ENCODE assay signal across 8 mouse cellular contexts in the genomic region with DNA sequence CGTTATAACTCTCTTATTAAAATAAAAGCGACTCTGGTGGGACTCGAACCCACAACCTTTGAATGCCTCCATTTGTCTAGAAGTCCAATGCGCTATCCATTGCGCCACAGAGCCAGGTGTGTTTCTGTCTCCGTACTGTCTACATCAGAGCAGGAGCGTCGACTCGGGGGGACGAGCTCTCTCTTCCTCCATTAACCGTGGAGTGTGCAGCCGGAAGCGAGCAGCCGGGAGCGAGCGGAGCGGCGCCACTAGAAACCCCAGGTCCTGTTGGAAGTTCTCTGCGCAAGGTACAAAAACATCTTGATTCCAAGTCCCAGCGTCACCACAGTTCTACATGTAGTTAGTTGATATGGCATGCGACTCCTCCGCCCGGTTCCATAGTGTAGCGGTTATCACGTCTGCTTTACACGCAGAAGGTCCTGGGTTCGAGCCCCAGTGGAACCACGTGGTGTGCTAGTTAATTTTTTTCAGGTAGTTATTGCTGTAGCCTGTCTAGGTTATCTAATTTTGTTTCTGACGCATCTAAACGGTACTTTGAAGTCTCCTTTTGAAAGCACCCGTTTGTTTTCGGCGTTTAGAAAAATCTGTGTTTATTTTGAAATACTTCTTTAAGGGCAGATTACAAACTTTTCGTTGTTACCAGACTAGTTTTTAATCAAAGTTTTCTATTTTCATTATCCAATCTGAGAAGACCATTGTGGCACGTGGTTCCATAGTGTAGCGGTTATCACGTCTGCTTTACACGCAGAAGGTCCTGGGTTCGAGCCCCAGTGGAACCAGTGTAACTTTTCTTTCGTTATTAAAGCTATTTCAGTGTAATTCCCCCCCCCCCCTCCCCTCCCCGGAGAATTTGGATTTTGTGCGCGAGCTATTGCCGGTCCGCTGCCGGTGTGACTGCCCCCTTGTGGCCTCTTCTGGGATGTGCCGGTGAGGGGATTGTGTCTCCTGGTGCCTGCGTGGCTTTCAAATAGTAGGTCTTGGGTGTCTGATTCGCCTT. TPM values are rescaled to one million over a fixed set of nuclear protein-coding genes. Genes with fewer than 3 reads are reported as not detected.
DNase-seq lines count a peak whose midpoint lies in the region; ATAC-seq and TF ChIP-seq lines count a peak whose summit lies in the region.

No protein-coding gene starts in this region.

- H3K4me3 ChIP-seq in ES-E14 (ENCODE audit: insufficient read depth in 1 of 2, low read depth in 1 of 2, low read length in 2 of 2, poor library complexity in 1 of 2, severe bottlenecking in 1 of 2): peak overlapping the region; percentile 68 to 71
- H3K4me3 ChIP-seq in forebrain, embryonic 15.5 days: peak overlapping the region; percentile 68
- H3K4me3 ChIP-seq in liver, postnatal 0 days (ENCODE audit: low read depth, low read length): peak overlapping the region; percentile 62
- H3K4me3 ChIP-seq in neural tube, embryonic 13.5 days: peak overlapping the region; percentile 63

- no peaks in the 10 kb centered on the region for H3K27me3 ChIP-seq in forebrain, embryonic 15.5 days
- H3K27me3 ChIP-seq in liver, postnatal 0 days (ENCODE audit: insufficient read depth, low read length): no peaks in the 10 kb centered on the region
- H3K27me3 ChIP-seq in neural tube, embryonic 13.5 days: no peaks in the 10 kb centered on the region

- TF ChIP-seq CTCF in liver, postnatal 0 days (IDR thresholded peaks at IDR 0.05; ENCODE audit: low read depth): peak; percentile 88

- peak overlapping the region; percentile 62 for H3K4me2 ChIP-seq in forebrain, embryonic 15.5 days (replicated peaks)
- H3K4me2 ChIP-seq in liver, postnatal 0 days (ENCODE audit: low read depth, low read length): peak overlapping the region; percentile 84
- H3K4me2 ChIP-seq in neural tube, embryonic 13.5 days: peak overlapping the region; percentile 69

- H3K9ac ChIP-seq in ES-E14 (ENCODE audit: insufficient read depth, low read depth, low read length, poor library complexity, severe bottlenecking): peak overlapping the region; percentile 76
- peak overlapping the region; percentile 42 for H3K9ac ChIP-seq in forebrain, embryonic 15.5 days (replicated peaks)
- peak overlapping the region; percentile 62 for H3K9ac ChIP-seq in liver, postnatal 0 days (replicated peaks)
- peak overlapping the region; percentile 62 for H3K9ac ChIP-seq in neural tube, embryonic 13.5 days

- intact Hi-C loops in heart, postnatal 25 days (cut with DNase I): loop anchor here (2.0 to 10.0 kb wide), 3 partner anchors 99 to 783 kb away; a partner anchor contains a TSS

- WGBS in forebrain, embryonic 15.5 days: under 1% methylated on average over 49 of the region's 49 CpGs
- under 1% methylated on average over 49 of the region's 49 CpGs for WGBS in liver, postnatal 0 days (ENCODE audit: insufficient replicate concordance)
- under 1% methylated on average over 49 of the region's 49 CpGs for WGBS in neural tube, embryonic 13.5 days

- peak overlapping the region; percentile 72; the same call in 1 of the 2 replicates for H3K27ac ChIP-seq in ES-E14 (ENCODE audit: insufficient read depth, low read depth, low read length, poor library complexity, severe bottlenecking)
- H3K27ac ChIP-seq in forebrain, embryonic 15.5 days (replicated peaks): peak overlapping the region; percentile 95
- peak overlapping the region; percentile 94 for H3K27ac ChIP-seq in liver, postnatal 0 days (ENCODE audit: low read depth)
- peak overlapping the region; percentile 92 for H3K27ac ChIP-seq in neural tube, embryonic 13.5 days (replicated peaks)

- peak; percentile 94 for DNase-seq in ES-E14 (ENCODE audit: low read depth, low spot score)
- DNase-seq in cerebellum, adult 11-12 months: peak; percentile 85
- peak; percentile 75 for DNase-seq in heart, postnatal 25 days (ENCODE audit: low spot score)
- peak; percentile 89 for DNase-seq in layer of hippocampus, adult 11-12 months (ENCODE audit: low spot score)
- DNase-seq in liver, postnatal 0 days: peak; percentile 93
- DNase-seq in telencephalon, adult 2 months (ENCODE audit: low read depth, low spot score): peak; percentile 73

- no peaks in the 10 kb centered on the region for H3K36me3 ChIP-seq in ES-E14 (ENCODE audit: control insufficient read depth, insufficient read depth, low read length, poor library complexity, severe bottlenecking)
- H3K36me3 ChIP-seq in forebrain, embryonic 15.5 days: no peaks in the 10 kb centered on the region
- H3K36me3 ChIP-seq in liver, postnatal 0 days (replicated peaks; ENCODE audit: insufficient read depth, low read length): no peaks in the 10 kb centered on the region
- no peaks in the 10 kb centered on the region for H3K36me3 ChIP-seq in neural tube, embryonic 13.5 days

- peak; percentile 42; the same call in 1 of the 2 replicates for TF ChIP-seq EP300 in liver, postnatal 0 days (IDR thresholded peaks at IDR 0.05; ENCODE audit: low read depth)

- peaks cover 0 to 6% of the 10 kb centered on the region in 2 experiments; a peak in 1 of 4 replicates for H3K4me1 ChIP-seq in ES-E14 (ENCODE audit: control insufficient read depth in 2 of 2, insufficient read depth in 2 of 2, low read length in 2 of 2, poor library complexity in 1 of 2)
- H3K4me1 ChIP-seq in forebrain, embryonic 15.5 days: peaks cover 15% of the 10 kb centered on the region
- peaks cover 11% of the 10 kb centered on the region for H3K4me1 ChIP-seq in liver, postnatal 0 days (ENCODE audit: insufficient read depth)
- peaks cover 12% of the 10 kb centered on the region for H3K4me1 ChIP-seq in neural tube, embryonic 13.5 days (replicated peaks)

- in situ Hi-C loops in ES-E14 (cut with MboI; ENCODE audit: low sequenced_read_pairs in 2 of 2, unreplicated experiment in 2 of 2): loop anchor here in 1 of 2 experiments (25.0 kb wide), 1 partner anchor 775 kb away; a partner anchor contains a TSS

- peak; percentile 79 for ATAC-seq in forebrain, embryonic 15.5 days (replicated peaks)
- peak; percentile 71 for ATAC-seq in liver, postnatal 0 days
- peak; percentile 82 for ATAC-seq in neural tube, embryonic 13.5 days (ENCODE audit: low read depth)

- no peaks in the 10 kb centered on the region for H3K9me3 ChIP-seq in ES-E14 (ENCODE audit: control insufficient read depth, insufficient read depth, low read depth, low read length)
- no peaks in the 10 kb centered on the region for H3K9me3 ChIP-seq in forebrain, embryonic 15.5 days
- no peaks in the 10 kb centered on the region for H3K9me3 ChIP-seq in liver, postnatal 0 days (ENCODE audit: low read length)
- no peaks in the 10 kb centered on the region for H3K9me3 ChIP-seq in neural tube, embryonic 13.5 days

TF ChIP-seq in ES-E14, 5 proteins besides CTCF, POLR2A, EP300 and RAD21:
- TF ChIP-seq HCFC1 (IDR thresholded peaks at IDR 0.05; ENCODE audit: borderline replicate concordance, insufficient read depth, low read length): no peak
- peak; percentile 79 for TF ChIP-seq MAFK (IDR thresholded peaks at IDR 0.05; ENCODE audit: insufficient read depth, low read depth, low read length)
- TF ChIP-seq CHD2 (IDR thresholded peaks at IDR 0.05; ENCODE audit: low read depth, low read length): 0 out of 2 replicates have a peak, but pooled peaks have one; percentile 32
TF ChIP-seq in ES-E14: peak in this region for 2.

RNA-seq across cellular contexts. Expression of a gene that starts 29.3 kb away (rescaled TPM):
- 0.11 and 0.27 TPM in 2 replicates for total RNA-seq in ES-E14 (2012; rRNA removed)
- polyA plus RNA-seq in forebrain, embryonic 15.5 days (2015; fragmentation: Nextera tagmentation; extraction: Ambion mirVana): not detected in 2 replicates
- total RNA-seq in heart, postnatal 25 days (2021): not detected
- polyA plus RNA-seq in liver, postnatal 0 days (2015; fragmentation: Nextera tagmentation; extraction: Ambion mirVana): not detected in 2 replicates
- not detected in 2 replicates for polyA plus RNA-seq in neural tube, embryonic 13.5 days (2015; fragmentation: Nextera tagmentation; extraction: Ambion mirVana)

RNA-seq across cellular contexts. Expression of a gene that starts 46.1 kb away (rescaled TPM):
- total RNA-seq in ES-E14 (2012; rRNA removed): 15.8 and 18.5 TPM in 2 replicates
- 4.3 and 4.9 TPM in 2 replicates for polyA plus RNA-seq in forebrain, embryonic 15.5 days (2015; fragmentation: Nextera tagmentation; extraction: Ambion mirVana)
- total RNA-seq in heart, postnatal 25 days (2021): 10 to 100 TPM; 89.3 to 92.0 TPM
- polyA plus RNA-seq in liver, postnatal 0 days (2015; fragmentation: Nextera tagmentation; extraction: Ambion mirVana): 2.6 and 2.7 TPM in 2 replicates
- polyA plus RNA-seq in neural tube, embryonic 13.5 days (2015; fragmentation: Nextera tagmentation; extraction: Ambion mirVana): 4.5 and 4.7 TPM in 2 replicates

RNA-seq across cellular contexts. Expression of a gene that starts 50.6 kb away (rescaled TPM):
- total RNA-seq in ES-E14 (2012; rRNA removed): not detected in 2 replicates
- polyA plus RNA-seq in forebrain, embryonic 15.5 days (2015; fragmentation: Nextera tagmentation; extraction: Ambion mirVana): not detected in 2 replicates
- not detected for total RNA-seq in heart, postnatal 25 days (2021)
- polyA plus RNA-seq in liver, postnatal 0 days (2015; fragmentation: Nextera tagmentation; extraction: Ambion mirVana): not detected in 2 replicates
- not detected in 2 replicates for polyA plus RNA-seq in neural tube, embryonic 13.5 days (2015; fragmentation: Nextera tagmentation; extraction: Ambion mirVana)

Comparison
In these comparisons a context has a peak if more than half of its experiments do, and no peak if none do; other contexts are left out.
1. Peak in every context shown above with its lines: DNase-seq, ATAC-seq, H3K4me3 ChIP-seq and H3K27ac ChIP-seq.